Mouse (Mus musculus) hindbrain, embryonic 14.5 days (tissue): ENCODE measurements around the gene Traf4. TPM values are rescaled to one million over a fixed set of nuclear protein-coding genes. Genes with fewer than 3 reads are reported as not detected.
"Not testable (repeated sequence)": the region's sequence is repeated elsewhere in the genome, so short reads cannot be mapped to it uniquely, and the experiment has no call there.

Experiments used
- ATAC-seq: fragments of 200-750 bp; cut with Nextera tagmentation; 2 replicates; pipeline ENCODE4 v1.8.0; 2017; ENCODE audit warnings: moderate number of reproducible peaks, mild to moderate bottlenecking, moderate TSS enrichment, moderate library complexity; ENCODE audit not compliant: low FRiP score
- DNase-seq: peaks from one replicate; pipeline ENCODE4 v3.0.0-alpha.2; 2015; ENCODE audit warnings: low spot score
- H3K27ac ChIP-seq: fragments of 300-500 bp; sonication (generic); 2 replicates; pipeline ENCODE4 v1.5.1; 2014; ENCODE audit warnings: mild to moderate bottlenecking, moderate library complexity
- H3K27me3 ChIP-seq: fragments of 300-500 bp; sonication (generic); 2 replicates; pipeline ENCODE4 v1.6.1; 2014; ENCODE audit warnings: mild to moderate bottlenecking, low read length, mixed read lengths; ENCODE audit not compliant: control insufficient read depth, insufficient read depth
- H3K36me3 ChIP-seq: fragments of 300-500 bp; sonication (generic); replicated peaks from 2 replicates; pipeline ENCODE4 v1.6.1; 2014; ENCODE audit not compliant: control insufficient read depth, insufficient read depth
- H3K4me1 ChIP-seq: fragments of 300-500 bp; sonication (generic); replicated peaks from 2 replicates; pipeline ENCODE4 v1.6.1; 2014; ENCODE audit warnings: antibody characterized with exemption, low read length, mixed read lengths; ENCODE audit not compliant: control insufficient read depth, insufficient read depth
- H3K4me2 ChIP-seq: fragments of 300-500 bp; sonication (generic); replicated peaks from 2 replicates; pipeline ENCODE4 v1.6.1; 2014; ENCODE audit warnings: mild to moderate bottlenecking, moderate library complexity
- H3K4me3 ChIP-seq: fragments of 300-500 bp; sonication (generic); replicated peaks from 2 replicates; pipeline ENCODE4 v1.5.1; 2014; ENCODE audit warnings: mild to moderate bottlenecking, low read length
- H3K9ac ChIP-seq: fragments of 300-500 bp; sonication (generic); 2 replicates; pipeline ENCODE4 v1.6.1; 2014
- H3K9me3 ChIP-seq: fragments of 300-500 bp; sonication (generic); 2 replicates; pipeline ENCODE4 v1.6.1; 2016; ENCODE audit warnings: low read length; ENCODE audit not compliant: control insufficient read depth
- WGBS: fragments of 180-500 bp; shearing (Covaris S2); extraction: QIAGEN DNeasy Blood & Tissue Kit; methylation state at CpG from one replicate; pipeline ENCODE4 v1.1.7; 2014; 5-methylcytosine and 5-hydroxymethylcytosine counted together
- polyA plus RNA-seq: library from polyadenylated mRNA; unstranded; fragments of >200 nt; fragmentation: Nextera tagmentation; extraction: Ambion mirVana; gene quantifications from 2 replicates; pipeline ENCODE4 v1.2.1, GENCODE M21; 2014

Gene Traf4
- polyA plus RNA-seq, 1 experiment from 2014 or later = 57.2 TPM

- not testable (repeated sequence) for DNase-seq, H3K27me3 ChIP-seq, H3K9ac ChIP-seq, H3K4me1 ChIP-seq, ATAC-seq, H3K27ac ChIP-seq, H3K9me3 ChIP-seq, H3K36me3 ChIP-seq, H3K4me3 ChIP-seq, H3K4me2 ChIP-seq
- 89% methylated on average over 7 of the region's 7 CpGs for WGBS
Observed at GRCm38 (mm10) chr11:78135314-78135713, 30.1 kb downstream of the Traf4 start.

DNA sequence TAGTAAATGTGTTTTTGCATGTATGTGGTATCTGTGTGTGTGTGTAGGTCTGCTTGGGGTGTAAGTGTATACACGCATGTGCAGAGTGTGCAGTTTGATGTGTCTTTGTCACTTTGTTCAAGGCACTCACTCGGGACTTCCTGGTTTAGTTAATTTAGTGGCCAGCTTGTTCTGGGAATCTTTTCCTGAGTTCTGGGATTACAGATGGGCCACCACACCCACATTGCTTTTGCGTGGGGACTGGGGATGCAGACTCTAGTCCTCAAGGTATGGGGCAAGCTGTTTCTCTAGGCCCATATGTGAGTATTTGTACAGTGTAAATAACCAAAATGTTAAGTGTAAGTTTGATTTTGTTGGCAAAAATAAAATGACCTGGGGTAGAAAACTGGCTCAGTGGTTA is 31.0 kb downstream of the Traf4 start:
- DNase-seq (no peak), ATAC-seq (no peak)
- no peak overlapping the region for H3K4me3 ChIP-seq
- no peaks in the 10 kb centered on the region for H3K36me3 ChIP-seq
- no peaks in the 10 kb centered on the region for H3K9me3 ChIP-seq
- WGBS = 91% methylated on average over 3 of the region's 3 CpGs
- no peak overlapping the region for H3K4me2 ChIP-seq
- H3K27me3 ChIP-seq = no peaks in the 10 kb centered on the region
- no peaks in the 10 kb centered on the region; the same call in 1 of the 2 replicates for H3K4me1 ChIP-seq
- H3K27ac ChIP-seq = no peak overlapping the region
- H3K9ac ChIP-seq = no peak overlapping the region

- WGBS = 94% methylated on average over 6 of the region's 6 CpGs
- Histone ChIP-seq H3K4me3 (no peak overlapping the region), H3K9ac (no peak overlapping the region), H3K36me3 (no peaks in the 10 kb centered on the region), H3K27me3 (no peaks in the 10 kb centered on the region), H3K4me2 (no peak overlapping the region), H3K4me1 (no peaks in the 10 kb centered on the region), H3K9me3 (no peaks in the 10 kb centered on the region), H3K27ac (no peak overlapping the region)
- ATAC-seq = no peak
- no peak for DNase-seq
Observed at GRCm38 (mm10) chr11:78133915-78134314, 31.5 kb downstream of the Traf4 start.

DNA sequence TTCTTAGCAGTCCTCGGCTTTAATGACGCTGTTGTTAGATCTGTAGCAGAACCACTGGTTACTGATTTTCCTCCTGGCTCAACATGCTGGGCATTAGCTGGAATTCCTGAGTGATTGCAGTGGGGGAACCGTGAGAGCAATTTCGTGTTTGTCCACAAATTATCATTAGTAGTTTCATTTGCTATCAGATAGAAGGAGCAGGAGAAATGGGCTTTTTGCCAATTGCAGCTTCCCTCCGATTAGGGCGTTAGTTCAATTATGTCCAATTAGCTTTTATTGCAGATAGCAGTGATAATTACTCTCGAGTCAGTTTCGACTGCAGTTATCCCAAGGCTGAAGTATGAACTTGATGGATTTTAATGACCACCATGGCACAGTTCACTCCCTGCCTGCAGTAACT is 35.9 kb downstream of the Traf4 start:
- H3K4me2 ChIP-seq = no peak overlapping the region
- H3K27ac ChIP-seq = no peak overlapping the region
- H3K9me3 ChIP-seq = no peaks in the 10 kb centered on the region
- no peaks in the 10 kb centered on the region for H3K27me3 ChIP-seq
- DNase-seq (no peak), ATAC-seq (no peak)
- WGBS = 67% methylated on average over 8 of the region's 8 CpGs
- no peak overlapping the region for H3K4me3 ChIP-seq
- H3K4me1 ChIP-seq = no peaks in the 10 kb centered on the region; the same call in 1 of the 2 replicates
- H3K36me3 ChIP-seq = no peaks in the 10 kb centered on the region
- H3K9ac ChIP-seq = no peak overlapping the region

- no peaks in the 10 kb centered on the region for H3K27me3 ChIP-seq
- no peak for DNase-seq
- no peaks in the 10 kb centered on the region for H3K36me3 ChIP-seq
Observed at GRCm38 (mm10) chr11:78126739-78127138, 38.6 kb downstream of the Traf4 start.

GRCm38 (mm10) chr11:78125691-78126090 is 39.7 kb downstream of the Traf4 start:
- H3K4me2 ChIP-seq = no peak overlapping the region
- H3K36me3 ChIP-seq = no peaks in the 10 kb centered on the region
- no peak overlapping the region for H3K4me3 ChIP-seq
- H3K9me3 ChIP-seq = no peaks in the 10 kb centered on the region
- H3K27me3 ChIP-seq = no peaks in the 10 kb centered on the region
- no peak for DNase-seq
- no peak for ATAC-seq
- 66% methylated on average over 6 of the region's 6 CpGs for WGBS
- peaks cover 11% of the 10 kb centered on the region for H3K4me1 ChIP-seq
- H3K9ac ChIP-seq = no peak overlapping the region
- H3K27ac ChIP-seq = no peak overlapping the region

More at GRCm38 (mm10) chr11:78126739-78127138, 38.6 kb downstream of the Traf4 start:
- 92% methylated on average over 4 of the region's 4 CpGs for WGBS
- no peak overlapping the region for H3K4me3 ChIP-seq
- no peak overlapping the region for H3K27ac ChIP-seq
- H3K9ac ChIP-seq = no peak overlapping the region
- H3K4me1 ChIP-seq = peaks cover under 1% of the 10 kb centered on the region; the same call in 1 of the 2 replicates
- H3K4me2 ChIP-seq = no peak overlapping the region
- no peaks in the 10 kb centered on the region for H3K9me3 ChIP-seq
- ATAC-seq = no peak

DNA sequence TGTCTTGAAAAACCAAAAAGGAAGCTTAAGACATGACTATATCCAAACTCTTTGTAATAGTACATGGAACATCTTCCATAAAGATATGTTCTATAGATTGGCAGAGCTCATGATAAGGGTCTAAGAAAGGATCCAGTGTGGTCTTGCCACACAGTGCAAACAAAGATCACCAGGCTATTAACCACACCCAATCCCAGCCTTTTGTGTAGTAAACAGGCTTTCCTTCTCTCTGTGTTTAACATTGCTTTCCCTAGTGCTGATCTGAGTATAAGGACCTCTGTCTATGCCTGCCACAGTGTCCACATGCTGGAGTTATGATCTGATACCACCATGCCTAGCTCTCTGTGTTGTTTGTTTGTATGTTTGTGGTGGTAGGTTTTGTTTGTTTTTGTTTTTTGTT is 41.6 kb downstream of the Traf4 start:
- Histone ChIP-seq H3K4me2 (no peak overlapping the region), H3K36me3 (no peaks in the 10 kb centered on the region), H3K9ac (no peak overlapping the region), H3K4me3 (no peak overlapping the region), H3K4me1 (peaks cover 22% of the 10 kb centered on the region), H3K27ac (no peak overlapping the region), H3K27me3 (no peaks in the 10 kb centered on the region), H3K9me3 (no peaks in the 10 kb centered on the region)
- DNase-seq (no peak), ATAC-seq (no peak)

- Histone ChIP-seq H3K4me1 (peaks cover 32% of the 10 kb centered on the region), H3K27ac (no peak overlapping the region), H3K9me3 (no peaks in the 10 kb centered on the region), H3K27me3 (no peaks in the 10 kb centered on the region), H3K9ac (no peak overlapping the region), H3K4me3 (no peak overlapping the region), H3K36me3 (no peaks in the 10 kb centered on the region), H3K4me2 (no peak overlapping the region)
- ATAC-seq (no peak), DNase-seq (no peak)
- 88% methylated on average over 4 of the region's 4 CpGs for WGBS
Observed at GRCm38 (mm10) chr11:78122815-78123214, 42.6 kb downstream of the Traf4 start.

GRCm38 (mm10) chr11:78121176-78121575 is 44.2 kb downstream of the Traf4 start:
- Histone ChIP-seq H3K9ac (no peak overlapping the region), H3K9me3 (no peaks in the 10 kb centered on the region), H3K27ac (no peak overlapping the region), H3K4me2 (no peak overlapping the region), H3K27me3 (no peaks in the 10 kb centered on the region), H3K4me1 (peaks cover 44% of the 10 kb centered on the region), H3K36me3 (no peaks in the 10 kb centered on the region), H3K4me3 (no peak overlapping the region)
- ATAC-seq (no peak), DNase-seq (no peak)
- 22% methylated on average over 5 of the region's 5 CpGs for WGBS

GRCm38 (mm10) chr11:78119898-78120297 is 45.5 kb downstream of the Traf4 start:
- Histone ChIP-seq H3K27ac (no peak overlapping the region), H3K36me3 (no peaks in the 10 kb centered on the region), H3K9ac (no peak overlapping the region), H3K4me1 (peaks cover 44% of the 10 kb centered on the region), H3K4me3 (no peak overlapping the region), H3K27me3 (no peaks in the 10 kb centered on the region), H3K4me2 (no peak overlapping the region), H3K9me3 (no peaks in the 10 kb centered on the region)
- ATAC-seq = no peak
- no peak for DNase-seq
- WGBS = 84% methylated on average over 8 of the region's 8 CpGs
